Mouse (Mus musculus): ENCODE measurements around the gene Cdc20. TPM values are rescaled to one million over a fixed set of nuclear protein-coding genes. Genes with fewer than 3 reads are reported as not detected.

Gene Cdc20
- total RNA-seq (2021) = 10 to 100 TPM; 24.9 to 25.3 TPM

- DNase-seq = peak; percentile 96
- intact Hi-C loops (cut with DNase I) = no loop called here
Measured at GRCm38 (mm10) chr4:118436820-118437603, at the start of gene Cdc20. Gene Cdc20 (minus strand): TSS chr4:118437352.

DNA sequence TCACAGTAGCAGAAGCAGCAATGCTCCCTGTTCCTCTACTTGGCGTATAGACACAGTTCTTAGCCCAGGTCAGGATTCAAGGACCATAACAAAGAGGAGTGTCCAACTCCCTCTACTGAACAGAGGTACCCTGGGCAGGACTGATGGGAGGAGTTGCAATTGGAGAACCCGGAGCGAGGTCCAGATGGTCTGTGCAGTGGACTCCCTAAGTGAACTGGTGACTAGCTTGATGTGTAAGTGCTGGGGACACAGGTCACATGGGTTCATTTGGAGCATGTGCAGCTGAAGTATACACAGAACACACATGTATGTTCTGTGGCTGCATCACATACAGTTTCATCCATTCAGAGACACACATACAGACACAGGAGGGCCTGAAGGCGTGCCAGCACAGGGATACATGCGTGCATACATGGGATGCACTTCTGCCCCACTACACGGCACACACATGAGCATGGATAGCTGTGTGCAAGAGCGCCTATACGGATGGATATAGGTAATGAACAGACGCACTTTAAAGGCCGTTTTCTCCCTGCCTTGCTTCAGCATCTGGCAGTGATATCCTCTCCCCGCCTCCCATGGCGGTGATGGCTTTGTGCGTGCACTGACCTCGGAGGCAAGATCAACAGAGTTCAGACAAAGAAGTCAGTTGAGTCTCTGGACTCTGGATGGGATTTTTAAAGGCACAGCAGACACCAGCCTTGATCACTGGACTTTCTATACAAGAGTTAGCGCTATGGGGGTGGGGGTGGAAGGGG is 39.8 kb upstream of the Cdc20 start:
- no peak for DNase-seq
- intact Hi-C loops (cut with DNase I) = no loop called here

GRCm38 (mm10) chr4:118472687-118473086 is 35.5 kb upstream of the Cdc20 start:
- DNase-seq = no peak
- intact Hi-C loops (cut with DNase I) = no loop called here

- DNase-seq = no peak
- intact Hi-C loops (cut with DNase I) = no loop called here
Measured at GRCm38 (mm10) chr4:118471281-118471680, 34.1 kb upstream of the Cdc20 start.

DNA sequence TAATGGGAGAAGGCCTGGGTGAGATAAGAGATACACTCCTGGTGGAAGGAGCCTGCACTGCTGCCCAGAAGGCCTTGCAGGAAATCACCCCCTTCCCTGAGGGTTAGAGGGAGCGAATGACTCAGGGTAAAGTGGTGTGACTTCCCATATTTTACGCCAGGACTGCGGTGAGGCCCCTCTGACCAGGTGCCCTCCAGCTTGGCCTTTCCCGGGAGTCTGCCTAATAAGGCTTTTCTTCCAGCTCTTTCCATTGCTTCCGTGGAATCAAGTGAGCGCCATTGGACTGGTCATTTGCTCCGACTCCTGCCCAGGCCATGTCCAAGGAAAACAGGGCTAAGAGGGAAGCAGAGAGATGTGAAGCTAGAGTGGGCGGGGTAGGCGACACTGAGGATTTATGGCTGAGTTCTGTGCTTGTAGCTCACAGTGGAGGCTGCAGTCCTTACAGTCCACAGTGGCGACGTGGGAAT is 28.6 kb upstream of the Cdc20 start:
- DNase-seq = peak; percentile 22 to 33
- intact Hi-C loops (cut with DNase I) = no loop called here

- intact Hi-C loops (cut with DNase I) = no loop called here
- DNase-seq = no peak
Measured at GRCm38 (mm10) chr4:118464956-118465355, 27.8 kb upstream of the Cdc20 start.

DNA sequence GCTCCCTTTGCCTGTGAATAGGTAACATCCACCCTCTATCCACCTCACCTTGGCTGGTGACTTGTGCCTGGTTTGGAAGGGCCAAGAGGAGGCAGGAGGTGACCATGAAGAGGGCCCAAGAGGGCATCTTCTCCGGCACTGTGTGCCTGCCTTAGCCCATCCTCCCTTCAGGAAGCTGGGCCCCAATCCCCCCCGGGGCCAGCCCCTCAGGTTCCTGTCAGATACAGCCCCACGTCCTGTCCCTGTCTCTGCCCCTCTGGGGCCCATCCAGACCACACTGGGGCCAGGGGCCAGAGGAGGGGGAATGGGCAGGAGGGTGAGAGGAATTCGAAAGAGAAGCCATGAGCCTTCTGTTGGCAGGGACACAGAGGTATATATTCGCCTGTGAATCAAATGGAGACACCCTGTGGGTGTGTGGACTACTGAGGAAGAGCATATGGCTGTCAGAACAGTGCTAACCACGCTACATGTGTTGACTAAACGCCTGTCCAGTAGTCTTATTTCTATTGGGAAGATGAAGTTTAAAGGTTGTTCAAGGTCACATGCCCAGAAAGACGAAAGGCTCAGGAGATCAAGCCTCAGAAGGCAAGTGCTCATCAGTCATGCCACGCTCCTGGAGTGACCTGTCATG is 20.3 kb upstream of the Cdc20 start, which contains the start of gene Mpl:
TSS of gene Mpl (minus strand) at position 169 of the 631 bp plus-strand sequence.
- DNase-seq = no peak
- intact Hi-C loops (cut with DNase I) = no loop called here

GRCm38 (mm10) chr4:118446415-118447153 is 9.4 kb upstream of the Cdc20 start:
- intact Hi-C loops (cut with DNase I) = loop anchor here (5.0 kb wide), 3 partner anchors 41 to 121 kb away; no protein-coding TSS in a partner anchor

DNA sequence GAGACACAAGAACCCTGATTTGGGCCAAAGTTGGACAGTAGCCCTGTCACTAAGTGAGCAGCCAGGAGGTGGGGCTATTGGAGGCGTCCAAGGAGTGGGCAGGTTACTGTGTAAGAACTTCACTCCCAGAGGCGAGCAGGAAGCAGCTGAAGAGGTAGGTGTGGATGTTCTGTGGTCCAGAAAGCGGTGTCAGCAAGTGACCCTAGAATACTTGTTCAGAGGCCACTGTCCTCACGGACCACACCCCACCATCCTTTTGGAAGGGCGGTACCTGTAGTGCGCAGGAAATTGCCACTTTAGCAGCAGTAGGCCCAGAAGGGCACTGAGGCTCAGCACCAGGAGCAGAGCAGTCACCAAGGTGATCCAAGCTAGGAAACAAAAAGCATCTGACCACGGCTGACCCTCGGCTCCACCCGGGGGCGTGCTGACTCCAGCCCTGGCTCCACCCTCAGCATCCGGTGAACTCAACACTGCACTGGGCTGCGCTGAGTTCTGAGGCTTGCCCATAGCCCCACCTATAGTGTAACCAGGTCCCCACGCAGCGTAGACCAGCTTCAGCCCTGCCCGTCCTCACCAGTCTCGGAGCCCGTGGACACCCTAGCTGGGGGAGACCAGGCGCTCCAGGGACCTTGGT is 8.7 kb upstream of the Cdc20 start:
- intact Hi-C loops (cut with DNase I) = loop anchor here (5.0 kb wide), 3 partner anchors 41 to 121 kb away; no protein-coding TSS in a partner anchor
- peak; percentile 47 to 58 for DNase-seq

More at GRCm38 (mm10) chr4:118446415-118447153, 9.4 kb upstream of the Cdc20 start:
- DNase-seq = no peak

- intact Hi-C loops (cut with DNase I) = loop anchor here (5.0 kb wide), 3 partner anchors 42 to 122 kb away; no protein-coding TSS in a partner anchor
- DNase-seq = no peak
Measured at GRCm38 (mm10) chr4:118445088-118445487, 7.9 kb upstream of the Cdc20 start.

DNA sequence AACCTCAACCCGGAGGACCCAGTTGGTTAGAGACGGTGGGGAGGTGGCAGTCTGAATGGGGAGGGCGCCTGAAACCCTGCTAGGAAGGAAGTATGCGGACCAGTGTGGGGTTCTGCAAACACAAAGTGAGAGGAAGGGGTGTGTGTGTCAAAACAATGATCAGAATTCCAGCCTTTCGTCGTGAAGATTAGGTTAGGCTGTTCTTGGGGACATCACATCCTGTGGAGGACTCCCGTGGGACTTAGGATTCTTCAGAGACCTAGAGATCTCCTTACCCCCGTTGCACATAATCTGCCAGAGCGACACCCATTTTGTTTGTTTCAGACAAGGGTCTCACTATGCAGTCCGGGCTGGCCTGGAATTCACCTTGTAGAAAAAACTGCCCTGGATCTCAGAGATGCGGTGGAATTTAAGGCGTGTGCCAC is 689 bp upstream of the Cdc20 start:
- peak; percentile 49 to 64 for DNase-seq
- intact Hi-C loops (cut with DNase I) = no loop called here

DNA sequence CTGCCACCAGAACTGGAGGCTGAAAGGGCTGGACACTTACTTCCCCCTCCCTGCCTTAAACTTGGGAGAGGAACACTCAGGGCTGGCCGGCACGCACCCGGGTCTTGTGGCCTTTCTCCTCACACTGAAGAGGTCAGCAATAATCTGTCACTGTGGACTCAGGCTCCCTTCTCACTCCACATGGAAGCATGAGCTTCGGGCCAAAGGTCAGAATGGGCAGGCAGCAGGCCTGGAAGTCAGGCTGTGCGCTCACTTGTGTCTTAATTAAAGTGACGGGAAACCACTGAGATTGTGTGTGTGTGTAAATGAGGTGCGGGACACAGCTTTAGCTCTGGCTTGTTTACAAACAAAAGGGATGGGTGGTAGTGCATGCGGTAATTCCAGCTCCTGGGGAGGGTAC is 4.8 kb downstream of the Cdc20 start:
- no peak for DNase-seq
- intact Hi-C loops (cut with DNase I) = no loop called here

GRCm38 (mm10) chr4:118429215-118429895 is 7.8 kb downstream of the Cdc20 start:
- DNase-seq = no peak
- intact Hi-C loops (cut with DNase I) = loop anchor here (5.0 kb wide), 1 partner anchor 138 kb away; no protein-coding TSS in a partner anchor

GRCm38 (mm10) chr4:118428531-118429214 is 8.5 kb downstream of the Cdc20 start:
- intact Hi-C loops (cut with DNase I) = loop anchor here (5.0 kb wide), 1 partner anchor 139 kb away; no protein-coding TSS in a partner anchor
- peak; percentile 33 to 48 for DNase-seq

- peak; percentile 94 for DNase-seq
- intact Hi-C loops (cut with DNase I) = loop anchor here (2.0 to 5.0 kb wide), 2 partner anchors 19 to 139 kb away; partner anchors contain the start of genes Med8 and Szt2
Measured at GRCm38 (mm10) chr4:118427768-118428451, 9.2 kb downstream of the Cdc20 start, which contains the start of gene Elovl1. Gene Elovl1 (plus strand): TSS chr4:118428093.

DNA sequence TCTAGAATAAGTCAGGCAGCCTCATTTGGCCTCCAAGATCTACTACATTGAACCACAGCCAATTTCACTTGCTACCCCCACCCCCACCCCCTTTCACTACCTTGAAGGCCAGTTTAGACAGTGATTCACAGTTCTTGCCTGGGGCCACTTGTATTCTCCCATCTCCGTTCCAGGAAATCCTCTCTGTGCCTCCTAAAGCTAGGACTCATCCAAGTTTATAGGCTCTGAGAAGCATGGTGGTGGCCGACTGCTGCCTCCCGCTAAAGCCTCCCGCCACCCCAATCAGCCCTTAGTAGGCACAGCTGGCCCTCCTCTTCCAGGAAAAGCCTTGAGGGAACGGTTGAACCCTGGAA is 9.8 kb downstream of the Cdc20 start:
- intact Hi-C loops (cut with DNase I) = loop anchor here (2.0 to 5.0 kb wide), 2 partner anchors 19 to 140 kb away; partner anchors contain the start of genes Med8 and Szt2
- no peak for DNase-seq

- no peak for DNase-seq
- intact Hi-C loops (cut with DNase I) = loop anchor here (5.0 kb wide), 1 partner anchor 142 kb away; no protein-coding TSS in a partner anchor
Measured at GRCm38 (mm10) chr4:118425374-118425773, 11.8 kb downstream of the Cdc20 start.
